Mouse (Mus musculus): Measurements from ENCODE around the gene Ulk4.
"Not testable (repeated sequence)": the region's sequence is repeated elsewhere in the genome, so short reads cannot be mapped to it uniquely, and the experiment has no call there.

Gene Ulk4

GRCm38 (mm10) chr9:121058116-121058515, 218.9 kb downstream of the Ulk4 start:
- peak; percentile 75 for DNase-seq

- peak; percentile 36 for DNase-seq
Measured at GRCm38 (mm10) chr9:121057401-121057800, 219.6 kb downstream of the Ulk4 start.

GRCm38 (mm10) chr9:121056526-121056925, 220.5 kb downstream of the Ulk4 start:
- no peak for DNase-seq

- no peak for DNase-seq
Measured at GRCm38 (mm10) chr9:121056036-121056435, 221.0 kb downstream of the Ulk4 start.

GRCm38 (mm10) chr9:121045657-121046056, 231.3 kb downstream of the Ulk4 start:
- not testable (repeated sequence) for DNase-seq

GRCm38 (mm10) chr9:121044471-121045206, 232.4 kb downstream of the Ulk4 start:
- no peak for DNase-seq

GRCm38 (mm10) chr9:121043021-121043420, 234.0 kb downstream of the Ulk4 start:
- no peak for DNase-seq

GRCm38 (mm10) chr9:121038396-121038795, 238.6 kb downstream of the Ulk4 start:
- DNase-seq: no peak

GRCm38 (mm10) chr9:121037975-121038374, 239.0 kb downstream of the Ulk4 start:
- DNase-seq: no peak

- DNase-seq: no peak
Measured at GRCm38 (mm10) chr9:121035296-121035695, 241.7 kb downstream of the Ulk4 start.

GRCm38 (mm10) chr9:121033596-121033995, 243.4 kb downstream of the Ulk4 start:
- no peak for DNase-seq

- DNase-seq: no peak
Measured at GRCm38 (mm10) chr9:121032322-121032964, 244.6 kb downstream of the Ulk4 start.

- no peak for DNase-seq
Measured at GRCm38 (mm10) chr9:121030949-121031348, 246.0 kb downstream of the Ulk4 start.

GRCm38 (mm10) chr9:121029786-121030185, 247.2 kb downstream of the Ulk4 start:
- no peak for DNase-seq

GRCm38 (mm10) chr9:121023526-121024264, 253.3 kb downstream of the Ulk4 start:
- DNase-seq: no peak

- DNase-seq: no peak
Measured at GRCm38 (mm10) chr9:121020360-121020759, 256.6 kb downstream of the Ulk4 start.

GRCm38 (mm10) chr9:121019932-121020331, 257.1 kb downstream of the Ulk4 start:
- DNase-seq: no peak

GRCm38 (mm10) chr9:121018524-121019315, 258.3 kb downstream of the Ulk4 start:
- DNase-seq: no peak

- DNase-seq: no peak
Measured at GRCm38 (mm10) chr9:121015810-121016502, 261.0 kb downstream of the Ulk4 start.

- no peak for DNase-seq
Measured at GRCm38 (mm10) chr9:121011540-121011939, 265.5 kb downstream of the Ulk4 start.

GRCm38 (mm10) chr9:121010544-121010943, 266.5 kb downstream of the Ulk4 start:
- no peak for DNase-seq

GRCm38 (mm10) chr9:121005961-121006360, 271.0 kb downstream of the Ulk4 start:
- no peak for DNase-seq
